Mouse (Mus musculus): Measurements from ENCODE around the gene 2310022A10Rik. TPM values are rescaled to one million over a fixed set of nuclear protein-coding genes. Genes with fewer than 3 reads are reported as not detected.

Gene 2310022A10Rik
- polyA plus RNA-seq, 1 experiment from 2014 or later, result 9.0 TPM

DNA sequence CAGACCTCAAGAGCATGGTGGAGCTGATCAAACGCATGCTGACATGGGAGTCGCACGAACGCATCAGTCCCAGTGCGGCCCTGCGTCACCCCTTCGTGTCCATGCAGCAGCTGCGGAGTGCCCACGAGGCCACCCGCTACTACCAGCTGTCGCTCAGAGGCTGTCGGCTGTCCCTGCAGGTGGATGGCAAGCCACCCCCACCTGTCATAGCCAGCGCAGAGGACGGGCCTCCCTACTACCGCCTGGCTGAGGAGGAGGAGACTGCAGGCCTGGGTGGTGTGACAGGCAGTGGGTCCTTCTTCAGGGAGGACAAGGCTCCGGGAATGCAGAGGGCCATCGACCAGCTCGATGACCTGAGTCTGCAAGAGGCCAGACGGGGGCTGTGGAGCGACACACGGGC lies 24.0 kb upstream of the 2310022A10Rik start:
- Histone ChIP-seq H3K27ac (ENCODE audit: low read depth, low read length) (no peak overlapping the region), H3K4me3 (ENCODE audit: low read depth, low read length) (no peak overlapping the region), H3K4me1 (replicated peaks; ENCODE audit: control insufficient read depth, insufficient read depth, low read length) (no peaks in the 10 kb centered on the region), H3K4me2 (replicated peaks; ENCODE audit: low read depth) (no peak overlapping the region), H3K9me3 (ENCODE audit: control insufficient read depth) (no peaks in the 10 kb centered on the region), H3K27me3 (replicated peaks; ENCODE audit: control insufficient read depth, insufficient read depth, low read length) (no peaks in the 10 kb centered on the region), H3K36me3 (ENCODE audit: control insufficient read depth, insufficient read depth) (peaks cover 28% of the 10 kb centered on the region; the same call in 1 of the 2 replicates), H3K9ac (ENCODE audit: low read depth, low read length) (no peak overlapping the region)
- no peak for ATAC-seq
- no peak for TF ChIP-seq CTCF (IDR thresholded peaks at IDR 0.05; ENCODE audit: low read depth)
- WGBS, result 85% methylated on average over 21 of the region's 21 CpGs

DNA sequence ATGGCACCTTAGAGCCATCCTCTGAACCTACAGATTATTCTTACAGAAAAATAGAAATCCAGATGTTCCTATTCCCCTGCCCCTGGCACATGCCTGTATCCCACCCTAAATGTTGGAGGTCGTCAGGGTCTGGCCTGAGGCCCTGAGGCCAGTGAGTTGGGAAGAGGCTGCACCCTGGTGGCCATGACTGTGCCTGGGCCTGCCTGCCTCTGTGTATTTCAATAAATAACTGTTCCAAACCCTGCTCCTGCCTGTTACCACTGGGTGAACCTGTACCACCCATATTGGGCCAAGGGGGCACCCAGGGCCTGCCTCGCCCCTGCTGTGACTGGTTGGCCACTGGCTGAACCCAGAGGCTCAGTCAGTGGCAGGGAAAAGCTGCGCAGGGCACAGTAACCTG lies 22.1 kb upstream of the 2310022A10Rik start:
- 73% methylated on average over 3 of the region's 3 CpGs for WGBS
- Histone ChIP-seq H3K4me2 (replicated peaks; ENCODE audit: low read depth) (no peak overlapping the region), H3K36me3 (ENCODE audit: control insufficient read depth, insufficient read depth) (peaks cover 36% of the 10 kb centered on the region; the same call in 1 of the 2 replicates), H3K4me3 (ENCODE audit: low read depth, low read length) (no peak overlapping the region), H3K27ac (ENCODE audit: low read depth, low read length) (no peak overlapping the region), H3K9me3 (ENCODE audit: control insufficient read depth) (no peaks in the 10 kb centered on the region), H3K9ac (ENCODE audit: low read depth, low read length) (no peak overlapping the region), H3K4me1 (replicated peaks; ENCODE audit: control insufficient read depth, insufficient read depth, low read length) (no peaks in the 10 kb centered on the region), H3K27me3 (replicated peaks; ENCODE audit: control insufficient read depth, insufficient read depth, low read length) (no peaks in the 10 kb centered on the region)
- ATAC-seq, result no peak
- TF ChIP-seq CTCF (IDR thresholded peaks at IDR 0.05; ENCODE audit: low read depth), result peak; percentile 45

DNA sequence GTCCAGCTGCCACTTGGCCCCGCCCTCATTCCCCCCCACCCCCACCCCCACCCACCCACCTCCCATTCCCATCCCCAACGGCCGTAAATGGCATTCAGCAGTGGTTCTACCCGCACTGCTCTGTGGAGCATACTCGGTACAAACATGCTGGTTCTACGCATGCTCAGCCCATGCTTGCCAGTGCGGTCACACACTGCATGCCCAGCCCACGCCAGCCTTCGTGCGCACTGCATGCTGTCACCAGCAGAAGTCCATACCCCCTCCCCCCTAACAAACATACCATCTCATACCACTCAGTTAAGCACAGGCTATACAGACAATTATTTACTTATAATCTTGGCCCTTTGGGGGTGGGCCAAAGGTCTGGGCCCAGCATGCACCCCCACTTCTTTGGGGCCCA lies 21.3 kb upstream of the 2310022A10Rik start:
- Histone ChIP-seq H3K4me2 (replicated peaks; ENCODE audit: low read depth) (no peak overlapping the region), H3K36me3 (ENCODE audit: control insufficient read depth, insufficient read depth) (peaks cover 36% of the 10 kb centered on the region; the same call in 1 of the 2 replicates), H3K27me3 (replicated peaks; ENCODE audit: control insufficient read depth, insufficient read depth, low read length) (no peaks in the 10 kb centered on the region), H3K4me3 (ENCODE audit: low read depth, low read length) (no peak overlapping the region), H3K9me3 (ENCODE audit: control insufficient read depth) (no peaks in the 10 kb centered on the region), H3K4me1 (replicated peaks; ENCODE audit: control insufficient read depth, insufficient read depth, low read length) (no peaks in the 10 kb centered on the region), H3K27ac (ENCODE audit: low read depth, low read length) (no peak overlapping the region), H3K9ac (ENCODE audit: low read depth, low read length) (no peak overlapping the region)
- no peak for ATAC-seq
- TF ChIP-seq CTCF (IDR thresholded peaks at IDR 0.05; ENCODE audit: low read depth), result no peak
- 86% methylated on average over 10 of the region's 10 CpGs for WGBS

DNA sequence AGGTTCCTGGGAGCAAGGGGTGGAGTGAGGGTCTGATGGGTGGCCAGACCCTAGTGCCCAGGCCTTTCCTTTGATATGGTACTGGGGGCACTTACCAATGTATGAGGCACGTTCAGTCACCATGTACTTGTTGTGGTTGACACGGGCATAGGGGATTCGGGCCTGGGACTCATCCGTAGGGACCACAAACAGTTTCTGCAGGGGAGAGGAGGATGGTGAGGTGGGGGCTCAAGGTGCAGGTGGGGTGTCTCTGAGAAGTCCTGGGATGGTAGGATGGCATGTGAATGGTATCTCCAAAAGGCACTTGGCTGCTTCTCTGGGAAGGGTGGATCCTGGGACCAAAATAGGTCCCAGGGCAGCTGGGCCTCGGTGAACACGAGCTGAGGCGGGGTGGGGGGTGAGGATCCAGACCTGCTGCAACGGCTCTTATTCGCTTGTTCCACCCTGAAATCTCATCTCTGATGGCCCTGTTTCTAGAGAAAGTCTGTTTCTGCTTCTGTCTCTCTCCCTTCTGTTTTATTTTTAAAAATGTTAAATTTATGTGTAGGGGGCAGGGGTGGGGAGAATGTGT lies 20.5 kb upstream of the 2310022A10Rik start:
- Histone ChIP-seq H3K4me2 (replicated peaks; ENCODE audit: low read depth) (no peak overlapping the region), H3K9ac (ENCODE audit: low read depth, low read length) (no peak overlapping the region), H3K36me3 (ENCODE audit: control insufficient read depth, insufficient read depth) (peaks cover 39% of the 10 kb centered on the region; the same call in 1 of the 2 replicates), H3K4me3 (ENCODE audit: low read depth, low read length) (no peak overlapping the region), H3K27me3 (replicated peaks; ENCODE audit: control insufficient read depth, insufficient read depth, low read length) (no peaks in the 10 kb centered on the region), H3K9me3 (ENCODE audit: control insufficient read depth) (no peaks in the 10 kb centered on the region), H3K4me1 (replicated peaks; ENCODE audit: control insufficient read depth, insufficient read depth, low read length) (no peaks in the 10 kb centered on the region), H3K27ac (ENCODE audit: low read depth, low read length) (no peak overlapping the region)
- ATAC-seq, result no peak
- 95% methylated on average over 9 of the region's 9 CpGs for WGBS
- no peak for TF ChIP-seq CTCF (IDR thresholded peaks at IDR 0.05; ENCODE audit: low read depth)

DNA sequence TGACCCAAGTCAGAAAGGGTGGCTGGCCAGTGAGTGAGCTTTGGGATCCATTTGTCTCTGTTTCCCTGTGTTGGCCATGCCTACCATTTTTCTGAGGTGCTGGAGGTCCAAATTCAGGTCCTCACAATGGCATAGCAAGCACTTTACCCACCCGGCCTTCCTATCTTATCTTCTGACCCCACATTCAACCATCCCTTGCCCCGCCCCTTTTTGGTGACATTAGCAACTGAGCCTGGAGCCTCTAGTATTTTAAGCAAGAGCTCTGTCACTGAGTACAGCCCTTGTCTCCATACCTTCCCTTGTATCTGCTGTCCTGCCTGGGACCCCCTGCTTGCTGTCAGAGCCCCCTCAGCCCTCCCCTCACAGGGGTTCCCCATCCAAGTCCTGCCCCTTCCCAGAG lies 17.6 kb upstream of the 2310022A10Rik start:
- no peak for ATAC-seq

DNA sequence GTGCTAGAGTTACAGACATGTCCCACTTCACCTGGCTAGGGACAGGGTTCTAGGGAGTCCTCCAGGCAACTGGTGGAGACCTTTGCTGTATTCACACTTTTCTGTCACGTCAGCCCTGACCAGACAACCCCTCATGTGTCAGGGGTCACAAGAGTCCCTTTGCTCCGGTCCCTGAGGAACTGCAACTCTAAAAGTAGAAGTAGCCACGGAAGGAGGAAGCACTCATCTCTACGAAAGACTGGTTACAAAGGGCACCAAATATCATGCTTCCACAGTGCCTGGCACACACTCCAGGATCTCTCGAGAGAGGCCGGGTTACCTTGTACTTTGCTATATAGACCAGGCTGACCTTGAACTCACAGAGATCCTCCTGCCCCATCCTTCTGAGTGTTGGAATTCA lies 16.4 kb upstream of the 2310022A10Rik start:
- Histone ChIP-seq H3K4me3 (ENCODE audit: low read depth, low read length) (no peak overlapping the region), H3K27me3 (replicated peaks; ENCODE audit: control insufficient read depth, insufficient read depth, low read length) (no peaks in the 10 kb centered on the region), H3K36me3 (ENCODE audit: control insufficient read depth, insufficient read depth) (peaks cover 28% of the 10 kb centered on the region; the same call in 1 of the 2 replicates), H3K9ac (ENCODE audit: low read depth, low read length) (no peak overlapping the region), H3K4me1 (replicated peaks; ENCODE audit: control insufficient read depth, insufficient read depth, low read length) (no peaks in the 10 kb centered on the region), H3K9me3 (ENCODE audit: control insufficient read depth) (no peaks in the 10 kb centered on the region), H3K4me2 (replicated peaks; ENCODE audit: low read depth) (no peak overlapping the region), H3K27ac (ENCODE audit: low read depth, low read length) (no peak overlapping the region)
- WGBS, result 88% methylated on average over 6 of the region's 6 CpGs
- TF ChIP-seq CTCF (IDR thresholded peaks at IDR 0.05; ENCODE audit: low read depth), result no peak
- no peak for ATAC-seq

More for the DNA sequence above, 17.6 kb upstream of the 2310022A10Rik start:
- no peak for TF ChIP-seq CTCF (IDR thresholded peaks at IDR 0.05; ENCODE audit: low read depth)
- Histone ChIP-seq H3K4me3 (ENCODE audit: low read depth, low read length) (no peak overlapping the region), H3K9me3 (ENCODE audit: control insufficient read depth) (no peaks in the 10 kb centered on the region), H3K27me3 (replicated peaks; ENCODE audit: control insufficient read depth, insufficient read depth, low read length) (no peaks in the 10 kb centered on the region), H3K9ac (ENCODE audit: low read depth, low read length) (no peak overlapping the region), H3K27ac (ENCODE audit: low read depth, low read length) (no peak overlapping the region), H3K4me1 (replicated peaks; ENCODE audit: control insufficient read depth, insufficient read depth, low read length) (no peaks in the 10 kb centered on the region), H3K36me3 (ENCODE audit: control insufficient read depth, insufficient read depth) (peaks cover 38% of the 10 kb centered on the region; the same call in 1 of the 2 replicates), H3K4me2 (replicated peaks; ENCODE audit: low read depth) (no peak overlapping the region)
- 59% methylated on average over 2 of the region's 2 CpGs for WGBS
